Mouse (Mus musculus) testis, adult 2 months (tissue): Measurements from ENCODE around the gene Pitpna.

Experiments
- CTCF ChIP-seq: fragments of 200-500 bp; IDR thresholded peaks from 2 replicates; pipeline ENCODE4 v1.5.1; 2012; ENCODE audit warnings: low read depth, mild to moderate bottlenecking, inconsistent platforms, low read length, moderate library complexity; ENCODE audit not compliant: control insufficient read depth, insufficient read depth, insufficient replicate concordance
- POLR2A ChIP-seq: fragments of 200-500 bp; IDR thresholded peaks from 2 replicates; pipeline ENCODE4 v1.6.1; 2012; ENCODE audit warnings: low read depth, mild to moderate bottlenecking, inconsistent platforms, low read length, moderate library complexity; ENCODE audit not compliant: control insufficient read depth

DNA sequence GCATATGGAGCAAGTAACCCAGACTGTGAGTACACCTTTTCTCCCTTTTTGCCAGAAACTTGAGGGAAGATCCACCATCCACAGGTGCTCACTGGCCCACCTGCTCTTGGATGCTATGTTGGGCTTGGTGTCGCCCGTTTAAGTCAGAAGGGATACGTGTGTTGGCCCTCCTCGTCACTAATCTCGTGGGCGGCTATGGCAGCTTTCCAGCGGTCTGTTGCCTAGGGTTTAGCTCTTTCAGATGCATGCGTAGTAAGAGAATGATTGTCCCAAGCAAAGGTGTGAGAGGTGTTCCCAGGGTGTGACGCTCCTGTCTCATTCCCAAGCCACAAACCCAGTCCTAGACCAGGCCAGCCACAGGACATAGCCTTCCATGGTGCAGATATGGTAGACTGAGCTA lies 43.2 kb upstream of the Pitpna start:
- TF ChIP-seq POLR2A (no peak), CTCF (no peak)
